Mouse (Mus musculus) liver, embryonic 14.5 days (tissue): ENCODE measurements around the gene Ell3. TPM values are rescaled to one million over a fixed set of nuclear protein-coding genes. Genes with fewer than 3 reads are reported as not detected.

ENCODE experiments used
- ATAC-seq: fragments of 200-750 bp; cut with Nextera tagmentation; 2 replicates; pipeline ENCODE4 v1.8.0; 2017; ENCODE audit warnings: moderate number of reproducible peaks, mild to moderate bottlenecking, moderate library complexity; ENCODE audit not compliant: insufficient read depth
- DNase-seq, 3 experiments: peaks; one replicate each; pipeline ENCODE4 v3.0.0-alpha.2; 2012 to 2013; ENCODE audit warnings: low read depth in 3 of 3, low spot score in 3 of 3
- H3K27ac ChIP-seq: fragments of 300-500 bp; sonication (generic); 2 replicates; pipeline ENCODE4 v1.5.1; 2014; ENCODE audit warnings: moderate library complexity, mild to moderate bottlenecking, control low read depth, inconsistent platforms
- H3K27me3 ChIP-seq: fragments of 300-500 bp; sonication (generic); 2 replicates; pipeline ENCODE4 v1.6.1; 2014; ENCODE audit warnings: mild to moderate bottlenecking, low read length, moderate library complexity; ENCODE audit not compliant: control insufficient read depth, insufficient read depth
- H3K36me3 ChIP-seq: fragments of 300-500 bp; sonication (generic); replicated peaks from 2 replicates; pipeline ENCODE4 v1.6.1; 2014; ENCODE audit warnings: low read depth; ENCODE audit not compliant: control insufficient read depth, insufficient read depth
- H3K4me1 ChIP-seq, 2 experiments: fragments of 200-500 bp in 1 of 2; fragments of 300-500 bp in 1 of 2; sonication (generic) in 1 of 2; replicated peaks; 2 replicates each; pipeline ENCODE4 v1.6.1; 2012 to 2014; ENCODE audit warnings: antibody characterized with exemption in 1 of 2, inconsistent platforms in 1 of 2, low read length in 1 of 2; ENCODE audit not compliant: control insufficient read depth in 2 of 2, insufficient read depth in 2 of 2
- H3K4me2 ChIP-seq: fragments of 300-500 bp; sonication (generic); 2 replicates; pipeline ENCODE4 v1.6.1; 2014; ENCODE audit warnings: low read depth, mild to moderate bottlenecking, control low read depth, moderate library complexity
- H3K4me3 ChIP-seq, 2 experiments: fragments of 200-500 bp in 1 of 2; fragments of 300-500 bp in 1 of 2; sonication (generic) in 1 of 2; 2 replicates each; pipeline ENCODE4 v1.5.1; 2012 to 2014; ENCODE audit warnings: low read depth in 2 of 2, low read length in 2 of 2, mild to moderate bottlenecking in 2 of 2, control low read depth in 1 of 2, inconsistent platforms in 1 of 2, moderate library complexity in 1 of 2; ENCODE audit not compliant: insufficient read depth in 1 of 2
- H3K9ac ChIP-seq: fragments of 300-500 bp; sonication (generic); replicated peaks from 2 replicates; pipeline ENCODE4 v1.6.1; 2014; ENCODE audit warnings: mild to moderate bottlenecking, control low read depth, moderate library complexity
- H3K9me3 ChIP-seq: fragments of 300-500 bp; sonication (generic); 2 replicates; pipeline ENCODE4 v1.6.1; 2016; ENCODE audit warnings: low read length, mixed read lengths; ENCODE audit not compliant: control insufficient read depth
- CTCF ChIP-seq: IDR thresholded peaks from 2 replicates; pipeline ENCODE4 v1.5.1; 2016; ENCODE audit warnings: antibody characterized with exemption, low read depth, control low read depth
- EP300 ChIP-seq: IDR thresholded peaks from 2 replicates; pipeline ENCODE4 v1.6.1; 2016; ENCODE audit warnings: antibody characterized with exemption, low read depth
- WGBS: fragments of 180-500 bp; shearing (Covaris S2); extraction: QIAGEN DNeasy Blood & Tissue Kit; methylation state at CpG from one replicate; pipeline ENCODE4 v1.1.7; 2014; ENCODE audit not compliant: insufficient replicate concordance; 5-methylcytosine and 5-hydroxymethylcytosine counted together
- polyA plus RNA-seq, 2 experiments: library from polyadenylated mRNA; depleted of rRNA in 1 of 2; stranded (reverse) in 1 of 2; unstranded in 1 of 2; fragments of >200 nt; fragmentation: Nextera tagmentation in 1 of 2; extraction: Ambion mirVana in 1 of 2; gene quantifications; 2 replicates each; pipeline versions ENCODE4 v1.2.1 to v1.2.3; 2012 to 2014

Ell3 gene
- polyA plus RNA-seq, 2 experiments, result 1.1 to 2.0 TPM

DNA sequence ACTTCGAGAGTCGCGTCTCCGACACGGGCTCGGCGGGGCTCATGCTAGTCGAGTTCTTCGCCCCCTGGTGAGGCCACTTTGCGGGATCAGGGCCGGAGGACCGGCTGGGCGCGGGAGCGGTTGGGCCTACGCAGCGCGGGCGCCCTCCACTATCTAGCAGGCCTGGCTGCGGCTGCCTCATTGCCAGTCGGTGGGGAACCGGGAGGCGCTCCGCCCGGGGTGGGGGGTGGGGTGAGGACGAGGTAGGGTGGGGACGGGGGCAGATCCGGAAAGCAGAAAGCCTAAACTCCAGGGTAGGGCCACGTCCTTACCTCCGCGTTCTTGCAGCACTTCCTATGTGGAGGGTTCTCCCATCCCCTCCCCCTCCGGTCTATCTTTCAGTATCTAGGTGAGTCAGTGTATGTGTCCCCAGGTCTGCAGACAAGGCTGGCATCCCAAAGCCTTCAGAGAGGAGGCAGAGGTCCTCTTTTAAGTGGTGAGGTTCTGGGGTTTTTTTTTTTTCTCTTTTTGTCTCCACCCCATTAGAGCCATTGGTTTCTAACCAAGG, 29.9 kb downstream of the Ell3 start:
- DNase-seq (peak; percentile 38 to 51 (median 45)), ATAC-seq (peak; percentile 71)
- H3K27me3 ChIP-seq, result no peaks in the 10 kb centered on the region
- peak overlapping the region; percentile 95 for H3K9ac ChIP-seq
- peak overlapping the region; percentile 66 for H3K4me2 ChIP-seq
- H3K4me3 ChIP-seq, result peak overlapping the region; percentile 90 to 94
- peaks cover 17% of the 10 kb centered on the region for H3K36me3 ChIP-seq
- 1% methylated on average over 32 of the region's 32 CpGs for WGBS
- H3K4me1 ChIP-seq, result peaks cover 10 to 17% of the 10 kb centered on the region in 2 experiments
- TF ChIP-seq EP300 (no peak), CTCF (no peak)
- no peaks in the 10 kb centered on the region for H3K9me3 ChIP-seq
- peak overlapping the region; percentile 84 for H3K27ac ChIP-seq

DNA sequence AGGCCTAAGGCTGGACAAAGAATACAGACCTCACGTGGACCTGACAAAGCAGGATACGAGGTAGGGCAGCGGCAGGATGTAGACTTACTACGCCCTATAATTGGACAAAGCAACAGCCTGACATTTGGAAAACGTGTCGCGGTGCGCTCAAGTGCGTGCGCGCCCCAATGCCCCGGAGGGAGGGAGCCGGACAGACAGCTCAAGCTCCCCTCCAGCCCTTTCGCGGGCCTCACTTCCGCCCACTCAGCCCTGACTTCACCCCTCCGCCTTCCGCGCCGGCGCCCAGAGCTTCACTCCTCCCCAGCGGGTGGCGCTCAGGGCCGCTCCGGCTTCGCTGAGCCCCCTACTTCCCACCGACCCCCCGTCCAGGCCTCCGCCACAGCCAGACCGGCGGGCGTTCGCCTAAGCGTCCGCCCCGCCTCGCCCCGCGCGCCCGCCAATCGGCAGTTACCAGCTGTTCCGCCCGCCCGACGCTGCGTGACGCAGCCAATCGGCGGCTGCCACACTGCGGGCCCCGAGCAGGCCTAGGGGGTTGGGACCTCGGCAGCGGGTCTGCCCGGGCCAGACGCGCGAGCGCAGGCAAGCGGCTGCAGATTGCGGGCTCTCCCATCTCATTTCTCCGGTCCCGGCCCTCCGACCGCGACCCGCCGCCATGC, 30.6 kb downstream of the Ell3 start, which contains the start of the genes Pdia3 and Catsper2:
Gene Pdia3, plus strand, starts transcription at position 389 of the 656 bp plus-strand sequence.
Gene Catsper2, minus strand, starts transcription at position 406 of the 656 bp plus-strand sequence.
- DNase-seq, result peak; percentile 83 to 85 (median 84)
- Histone ChIP-seq H3K4me1 (peaks cover 10 to 17% of the 10 kb centered on the region in 2 experiments), H3K9ac (peak within 1 kb of the TSS; percentile 95), H3K9me3 (no peaks in the 10 kb centered on the region), H3K4me3 (peak within 1 kb of the TSS; percentile 90 to 94), H3K36me3 (peaks cover 10% of the 10 kb centered on the region), H3K27me3 (no peaks in the 10 kb centered on the region), H3K4me2 (peak within 1 kb of the TSS; percentile 66), H3K27ac (peak within 1 kb of the TSS; percentile 84)
- under 1% methylated on average over 63 of the region's 68 CpGs for WGBS
- no peak for TF ChIP-seq EP300
- TF ChIP-seq CTCF, result peak; percentile 44
- peak; percentile 98 for ATAC-seq

DNA sequence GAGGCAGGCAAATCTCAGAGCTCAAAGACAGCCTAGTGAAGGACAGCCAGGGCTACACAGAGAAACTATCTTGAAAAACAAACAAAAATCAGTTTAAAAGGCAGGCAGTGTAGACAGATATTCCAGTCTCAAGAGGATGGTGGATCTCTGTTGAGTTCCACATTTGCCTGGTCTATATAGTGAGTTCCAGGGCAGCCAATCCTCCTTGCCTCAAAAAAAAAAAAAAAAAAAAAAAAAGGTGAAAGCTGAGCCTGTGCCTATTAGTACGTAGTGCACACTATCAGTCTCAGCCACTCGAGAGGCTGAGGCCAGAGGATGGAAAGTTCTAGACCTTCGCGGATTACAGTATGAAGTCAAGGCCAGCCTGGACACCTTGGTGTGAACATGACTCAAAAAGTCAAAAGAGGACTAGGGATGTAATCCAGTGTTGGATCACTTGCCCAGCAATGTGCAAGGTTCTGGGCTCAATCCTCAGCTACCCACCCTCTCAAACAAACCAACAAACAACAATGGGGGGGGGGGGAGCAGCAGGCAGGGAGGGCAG, 31.2 kb downstream of the Ell3 start:
- no peaks in the 10 kb centered on the region for H3K27me3 ChIP-seq
- peaks cover 7% of the 10 kb centered on the region for H3K36me3 ChIP-seq
- H3K4me1 ChIP-seq, result peaks cover 10 to 17% of the 10 kb centered on the region in 2 experiments
- H3K9ac ChIP-seq, result peak overlapping the region; percentile 95
- TF ChIP-seq EP300 (no peak), CTCF (no peak)
- H3K27ac ChIP-seq, result peak overlapping the region; percentile 84
- peak overlapping the region; percentile 86 to 90 for H3K4me3 ChIP-seq
- peak overlapping the region; percentile 66 for H3K4me2 ChIP-seq
- ATAC-seq (peak; percentile 12; the same call in 1 of the 2 replicates), DNase-seq (peak; percentile 55 to 57 (median 56))
- 4% methylated on average over 4 of the region's 4 CpGs for WGBS
- H3K9me3 ChIP-seq, result no peaks in the 10 kb centered on the region

DNA sequence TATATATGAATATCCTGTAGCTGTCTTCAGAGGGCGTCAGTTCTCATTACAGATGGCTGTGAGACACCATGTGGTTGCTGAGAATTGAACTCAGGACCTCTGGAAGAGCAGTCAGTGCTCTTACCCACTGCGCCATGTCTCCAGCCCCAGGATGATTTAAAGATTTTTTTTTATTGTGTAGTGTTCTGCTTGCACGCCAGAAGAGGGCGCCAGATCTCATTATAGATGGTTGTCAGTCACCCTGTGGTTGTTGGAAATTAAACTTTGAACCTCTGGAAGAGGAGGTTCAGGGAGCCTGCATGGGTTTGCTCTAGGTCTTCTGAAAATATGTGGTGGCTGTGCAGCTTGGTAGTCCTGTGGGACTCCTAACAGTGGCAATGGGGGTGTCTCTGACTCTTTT, 35.9 kb downstream of the Ell3 start:
- H3K27ac ChIP-seq, result no peak overlapping the region
- no peak overlapping the region for H3K4me3 ChIP-seq
- H3K4me2 ChIP-seq, result no peak overlapping the region
- H3K9ac ChIP-seq, result no peak overlapping the region
- no peaks in the 10 kb centered on the region for H3K36me3 ChIP-seq
- 18% methylated on average over 4 of the region's 4 CpGs for WGBS
- H3K27me3 ChIP-seq, result no peaks in the 10 kb centered on the region
- peaks cover 2 to 8% of the 10 kb centered on the region in 2 experiments; a peak in 2 of 4 replicates for H3K4me1 ChIP-seq
- ATAC-seq, result peak; percentile 11; the same call in 1 of the 2 replicates
- TF ChIP-seq CTCF (peak; percentile 81), EP300 (no peak)
- H3K9me3 ChIP-seq, result no peaks in the 10 kb centered on the region
- peak; percentile 52 to 56 (median 53) for DNase-seq

DNA sequence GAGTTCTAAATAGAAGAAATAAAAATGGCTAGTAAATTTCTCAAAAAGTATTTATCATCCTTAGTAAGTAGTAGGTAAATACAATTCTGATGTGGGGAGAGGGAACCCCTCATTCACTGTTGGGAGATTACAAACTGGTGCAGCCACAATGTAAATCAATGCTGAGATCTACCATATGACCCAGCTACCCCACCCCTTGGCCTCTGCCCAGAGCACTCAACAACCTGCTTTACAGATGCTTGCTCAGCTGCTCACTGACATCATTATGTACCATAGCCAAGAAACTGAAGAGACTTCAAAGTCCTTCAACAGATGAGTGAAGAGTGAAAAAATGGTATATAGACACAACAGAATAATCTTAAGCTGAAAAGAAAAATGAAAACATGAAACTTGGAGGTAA, 40.8 kb downstream of the Ell3 start:
- H3K9ac ChIP-seq, result no peak overlapping the region
- no peaks in the 10 kb centered on the region for H3K9me3 ChIP-seq
- ATAC-seq (no peak), DNase-seq (no peak)
- no peaks in the 10 kb centered on the region for H3K27me3 ChIP-seq
- H3K4me2 ChIP-seq, result no peak overlapping the region
- no peak overlapping the region for H3K27ac ChIP-seq
- no peaks in the 10 kb centered on the region for H3K36me3 ChIP-seq
- H3K4me1 ChIP-seq, result no peaks in the 10 kb centered on the region
- no peak overlapping the region for H3K4me3 ChIP-seq
- TF ChIP-seq EP300 (no peak), CTCF (no peak)
